Mouse (Mus musculus) ES-Bruce4 (cell line): ENCODE data around the gene Gm10401.

ENCODE experiments used
- CTCF ChIP-seq: IDR thresholded peaks from one replicate; pipeline ENCODE4 v1.8.1; 2011; ENCODE audit warnings: low read depth, low read length
- EP300 ChIP-seq: IDR thresholded peaks from 2 replicates; pipeline ENCODE4 v1.6.1; 2011; ENCODE audit warnings: low read depth, low read length; ENCODE audit not compliant: insufficient read depth
- POLR2A ChIP-seq: IDR thresholded peaks from one replicate; pipeline ENCODE4 v1.8.1; 2011; ENCODE audit warnings: low read length; ENCODE audit not compliant: insufficient read depth

- TF ChIP-seq POLR2A (no peak), CTCF (no peak), EP300 (no peak)
Observed at GRCm38 (mm10) chr5:115062566-115062965, 35.5 kb downstream of the Gm10401 start.
